Mouse (Mus musculus): ENCODE data around the gene Elf4. TPM values are rescaled to one million over a fixed set of nuclear protein-coding genes. Genes with fewer than 3 reads are reported as not detected.
"Not testable (repeated sequence)": the region's sequence is repeated elsewhere in the genome, so short reads cannot be mapped to it uniquely, and the experiment has no call there.

Gene Elf4
- total RNA-seq, 2 experiments from 2014 or later, result 12.7 to 47.2 TPM

- no peak for ATAC-seq (replicated peaks; ENCODE audit: poor library complexity, severe bottlenecking)
Observed at GRCm38 (mm10) chrX:48441548-48441947, 21.4 kb downstream of the Elf4 start.

GRCm38 (mm10) chrX:48439036-48439435, 23.9 kb downstream of the Elf4 start:
- peak; percentile 92 for ATAC-seq (replicated peaks; ENCODE audit: poor library complexity, severe bottlenecking)

GRCm38 (mm10) chrX:48436082-48436481, 26.9 kb downstream of the Elf4 start:
- ATAC-seq (replicated peaks; ENCODE audit: poor library complexity, severe bottlenecking), result not testable (repeated sequence)

- ATAC-seq (replicated peaks; ENCODE audit: poor library complexity, severe bottlenecking), result 0 out of 2 replicates have a peak, but pooled peaks have one; percentile 7
Observed at GRCm38 (mm10) chrX:48435477-48435900, 27.4 kb downstream of the Elf4 start.

GRCm38 (mm10) chrX:48434251-48434650, 28.7 kb downstream of the Elf4 start:
- no peak for ATAC-seq (replicated peaks; ENCODE audit: poor library complexity, severe bottlenecking)

GRCm38 (mm10) chrX:48433527-48433899, 29.4 kb downstream of the Elf4 start:
- peak; percentile 77 for ATAC-seq (replicated peaks; ENCODE audit: poor library complexity, severe bottlenecking)

GRCm38 (mm10) chrX:48432599-48433526, 30.1 kb downstream of the Elf4 start:
- 0 out of 2 replicates have a peak, but pooled peaks have one; percentile 5 for ATAC-seq (replicated peaks; ENCODE audit: poor library complexity, severe bottlenecking)

GRCm38 (mm10) chrX:48429538-48429937, 33.4 kb downstream of the Elf4 start:
- ATAC-seq (replicated peaks; ENCODE audit: poor library complexity, severe bottlenecking), result peak; percentile 41

GRCm38 (mm10) chrX:48429100-48429499, 33.8 kb downstream of the Elf4 start:
- no peak for ATAC-seq (replicated peaks; ENCODE audit: poor library complexity, severe bottlenecking)

GRCm38 (mm10) chrX:48428642-48429041, 34.3 kb downstream of the Elf4 start:
- ATAC-seq (replicated peaks; ENCODE audit: poor library complexity, severe bottlenecking), result peak; percentile 21

- no peak for ATAC-seq (replicated peaks; ENCODE audit: poor library complexity, severe bottlenecking)
Observed at GRCm38 (mm10) chrX:48428241-48428640, 34.7 kb downstream of the Elf4 start.

- ATAC-seq (replicated peaks; ENCODE audit: poor library complexity, severe bottlenecking), result peak; percentile 54
Observed at GRCm38 (mm10) chrX:48425280-48425679, 37.7 kb downstream of the Elf4 start.

GRCm38 (mm10) chrX:48424583-48424982, 38.3 kb downstream of the Elf4 start:
- ATAC-seq (replicated peaks; ENCODE audit: poor library complexity, severe bottlenecking), result peak; percentile 56

- ATAC-seq (replicated peaks; ENCODE audit: poor library complexity, severe bottlenecking), result peak; percentile 43
Observed at GRCm38 (mm10) chrX:48423671-48424070, 39.3 kb downstream of the Elf4 start.

GRCm38 (mm10) chrX:48422986-48423385, 39.9 kb downstream of the Elf4 start:
- ATAC-seq (replicated peaks; ENCODE audit: poor library complexity, severe bottlenecking), result no peak

GRCm38 (mm10) chrX:48418417-48418816, 44.5 kb downstream of the Elf4 start:
- ATAC-seq (replicated peaks; ENCODE audit: poor library complexity, severe bottlenecking), result no peak

- no peak for ATAC-seq (replicated peaks; ENCODE audit: poor library complexity, severe bottlenecking)
Observed at GRCm38 (mm10) chrX:48414291-48414690, 48.6 kb downstream of the Elf4 start.

GRCm38 (mm10) chrX:48412629-48413028, 50.3 kb downstream of the Elf4 start:
- no peak for ATAC-seq (replicated peaks; ENCODE audit: poor library complexity, severe bottlenecking)

- no peak; the same call in 1 of the 2 replicates for ATAC-seq (replicated peaks; ENCODE audit: poor library complexity, severe bottlenecking)
Observed at GRCm38 (mm10) chrX:48410388-48410776, 52.5 kb downstream of the Elf4 start.

GRCm38 (mm10) chrX:48409611-48410387, 53.1 kb downstream of the Elf4 start:
- peak; percentile 91 for ATAC-seq (replicated peaks; ENCODE audit: poor library complexity, severe bottlenecking)

GRCm38 (mm10) chrX:48405141-48405540, 57.8 kb downstream of the Elf4 start:
- ATAC-seq (replicated peaks; ENCODE audit: poor library complexity, severe bottlenecking), result peak; percentile 59; the same call in 1 of the 2 replicates

Measured in granulocyte monocyte progenitor cell, adult 5-6 weeks (primary cell).